Mouse (Mus musculus): ENCODE results near the gene P3h4. TPM values are rescaled to one million over a fixed set of nuclear protein-coding genes. Genes with fewer than 3 reads are reported as not detected.

The P3h4 gene
- 29.9 and 43.6 TPM in 2 replicates for polyA plus RNA-seq (2015; fragmentation: Nextera tagmentation; extraction: Ambion mirVana)

GRCm38 (mm10) chr11:100414021-100414913 lies at the start of gene P3h4:
TSS of gene P3h4 (minus strand) at chr11:100414836.

GRCm38 (mm10) chr11:100441797-100442196 lies 27.2 kb upstream of the P3h4 start, which contains the start of the genes Nt5c3b and Klhl10:
TSS of gene Nt5c3b (minus strand) at chr11:100441808.
TSS of gene Klhl10 (plus strand) at chr11:100441917.

GRCm38 (mm10) chr11:100414914-100415822 lies 532 bp upstream of the P3h4 start, which contains the start of gene Fkbp10:
TSS of gene Fkbp10 (plus strand) at chr11:100415697.

GRCm38 (mm10) chr11:100397600-100398389 lies 16.8 kb downstream of the P3h4 start, which contains the start of gene Jup:
TSS of gene Jup (minus strand) at chr11:100397763.

Small RNA genes within 50 kb of the gene (microRNA-seq; reads per million reads assigned to microRNA genes)
- 0 reads per million in 2 experiments for gene Gm27374

Other genes with a start within 250 kb of the P3h4 start
- gene Krt9, start 221.6 kb downstream of the P3h4 start, polyA plus RNA-seq (2015; fragmentation: Nextera tagmentation; extraction: Ambion mirVana) = not detected in 2 replicates
- 0.09 and 68.1 TPM in 2 replicates for gene Krt14, start 207.3 kb downstream of the P3h4 start, polyA plus RNA-seq (2015; fragmentation: Nextera tagmentation; extraction: Ambion mirVana)
- 0.69 TPM in 1 of 2 replicates, not detected in the other for gene Krt16, start 165.9 kb downstream of the P3h4 start, polyA plus RNA-seq (2015; fragmentation: Nextera tagmentation; extraction: Ambion mirVana)
- 15.6 TPM in 1 of 2 replicates, not detected in the other for gene Krt17, start 153.8 kb downstream of the P3h4 start, polyA plus RNA-seq (2015; fragmentation: Nextera tagmentation; extraction: Ambion mirVana)
- gene Krt42, start 145.0 kb downstream of the P3h4 start, polyA plus RNA-seq (2015; fragmentation: Nextera tagmentation; extraction: Ambion mirVana) = not detected in 2 replicates
- gene Eif1, start 95.0 kb downstream of the P3h4 start, polyA plus RNA-seq (2015; fragmentation: Nextera tagmentation; extraction: Ambion mirVana) = 1,439 and 1,728 TPM in 2 replicates
- gene Gast, start 80.4 kb downstream of the P3h4 start, polyA plus RNA-seq (2015; fragmentation: Nextera tagmentation; extraction: Ambion mirVana) = 0.44 TPM in 1 of 2 replicates, not detected in the other
- 0.51 and 0.56 TPM in 2 replicates for gene Hap1, start 58.7 kb downstream of the P3h4 start, polyA plus RNA-seq (2015; fragmentation: Nextera tagmentation; extraction: Ambion mirVana)
- gene Jup, start 17.1 kb downstream of the P3h4 start, polyA plus RNA-seq (2015; fragmentation: Nextera tagmentation; extraction: Ambion mirVana) = 36.6 and 44.0 TPM in 2 replicates
- gene Fkbp10, start 861 bp upstream of the P3h4 start, polyA plus RNA-seq (2015; fragmentation: Nextera tagmentation; extraction: Ambion mirVana) = 60.9 and 82.7 TPM in 2 replicates
- 46.3 and 48.7 TPM in 2 replicates for gene Nt5c3b, start 27.0 kb upstream of the P3h4 start, polyA plus RNA-seq (2015; fragmentation: Nextera tagmentation; extraction: Ambion mirVana)
- 0.23 and 0.44 TPM in 2 replicates for gene Klhl10, start 27.1 kb upstream of the P3h4 start, polyA plus RNA-seq (2015; fragmentation: Nextera tagmentation; extraction: Ambion mirVana)
- 3.1 and 3.7 TPM in 2 replicates for gene Klhl11, start 57.9 kb upstream of the P3h4 start, polyA plus RNA-seq (2015; fragmentation: Nextera tagmentation; extraction: Ambion mirVana)
- gene Acly, start 113.2 kb upstream of the P3h4 start, polyA plus RNA-seq (2015; fragmentation: Nextera tagmentation; extraction: Ambion mirVana) = 19.8 and 22.8 TPM in 2 replicates
- gene Ttc25, start 130.8 kb upstream of the P3h4 start, polyA plus RNA-seq (2015; fragmentation: Nextera tagmentation; extraction: Ambion mirVana) = 0.37 TPM in 2 replicates
- gene Cnp, start 160.1 kb upstream of the P3h4 start, polyA plus RNA-seq (2015; fragmentation: Nextera tagmentation; extraction: Ambion mirVana) = 39.3 and 40.3 TPM in 2 replicates
- 53.4 and 53.7 TPM in 2 replicates for gene Nkiras2, start 204.4 kb upstream of the P3h4 start, polyA plus RNA-seq (2015; fragmentation: Nextera tagmentation; extraction: Ambion mirVana)
- 161 and 168 TPM in 2 replicates for gene Dnajc7, start 205.3 kb upstream of the P3h4 start, polyA plus RNA-seq (2015; fragmentation: Nextera tagmentation; extraction: Ambion mirVana)

All from skeletal muscle tissue, postnatal 0 days (tissue).